Mouse (Mus musculus): ENCODE data around the gene Tnfsf10.

- no peak for TF ChIP-seq CTCF (IDR thresholded peaks at IDR 0.05; ENCODE audit: extremely low read depth, insufficient read depth, insufficient read length, insufficient replicate concordance)
- TF ChIP-seq POLR2A (IDR thresholded peaks at IDR 0.05; ENCODE audit: low read depth, low read length) = no peak
These were observed 31.8 kb upstream of the Tnfsf10 start for GRCm38 (mm10) chr3:27285072-27285471.
